Mouse (Mus musculus) MN1 (cell line): Measurements from ENCODE around the gene Spata20.

Experiments used
- DNase-seq: peaks from one replicate; pipeline ENCODE4 v3.0.0-alpha.2; 2016; ENCODE audit warnings: low spot score

The Spata20 gene

DNA sequence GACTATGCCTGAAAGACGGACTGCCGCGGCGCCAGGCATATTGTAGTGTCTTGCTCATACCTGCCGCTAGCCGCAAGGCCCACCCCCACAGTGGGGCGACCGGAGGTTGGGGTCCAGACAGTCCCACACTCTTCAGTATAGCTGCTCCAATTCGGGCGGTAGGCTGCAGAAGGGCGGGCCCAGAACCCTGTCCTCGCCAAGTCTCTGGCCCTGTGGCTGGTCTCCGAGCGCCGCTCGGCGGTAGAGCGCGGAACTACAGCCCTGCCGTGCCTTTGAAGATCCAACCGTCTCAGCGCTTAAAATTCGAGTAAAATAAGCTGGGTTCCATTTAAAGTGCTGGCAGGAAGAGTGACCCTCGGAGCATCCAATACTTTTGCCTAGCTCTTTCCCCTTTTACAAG lies at the start of gene Spata20:
Gene Spata20 (minus strand): TSS at position 179 of the 400 bp plus-strand sequence.
- DNase-seq, result peak; percentile 73

DNA sequence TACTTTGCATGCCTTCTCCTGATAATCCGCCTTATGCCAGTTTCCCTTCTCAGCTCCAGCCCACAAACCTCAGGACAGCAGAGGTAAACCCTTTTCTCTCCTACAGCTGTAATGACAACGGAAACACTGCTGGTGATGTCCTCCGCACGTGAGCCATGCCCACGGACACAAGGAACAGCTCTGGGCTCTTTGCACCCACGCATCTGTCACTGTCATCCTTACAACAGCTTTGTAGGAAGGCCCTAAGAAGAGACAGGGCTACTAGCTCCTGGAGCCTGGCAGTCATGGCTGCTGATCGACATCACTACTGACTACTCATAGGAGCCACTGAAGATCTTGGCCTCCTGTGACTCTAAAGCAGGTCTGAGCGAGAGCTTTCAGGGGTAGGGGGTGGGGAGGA lies 47.2 kb upstream of the Spata20 start:
- DNase-seq, result no peak

DNA sequence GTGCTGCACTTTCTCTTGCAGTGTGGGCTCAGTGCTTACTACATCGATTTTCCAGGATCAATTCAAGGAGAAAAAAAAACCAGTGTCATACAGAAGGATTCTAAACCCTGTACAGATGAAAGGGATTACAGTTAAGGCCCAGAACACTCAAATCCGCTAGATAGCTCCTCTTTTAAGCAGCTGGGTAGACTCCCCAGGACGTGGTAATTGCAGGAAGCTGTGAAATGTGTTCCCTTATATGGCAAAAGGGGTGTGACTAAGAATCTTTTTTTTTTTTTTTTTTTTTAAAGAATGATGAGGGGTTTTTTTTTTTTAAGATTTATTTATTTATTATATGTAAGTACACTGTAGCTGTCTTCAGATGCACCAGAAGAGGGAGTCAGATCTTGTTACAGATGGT lies 42.9 kb upstream of the Spata20 start:
- no peak for DNase-seq

DNA sequence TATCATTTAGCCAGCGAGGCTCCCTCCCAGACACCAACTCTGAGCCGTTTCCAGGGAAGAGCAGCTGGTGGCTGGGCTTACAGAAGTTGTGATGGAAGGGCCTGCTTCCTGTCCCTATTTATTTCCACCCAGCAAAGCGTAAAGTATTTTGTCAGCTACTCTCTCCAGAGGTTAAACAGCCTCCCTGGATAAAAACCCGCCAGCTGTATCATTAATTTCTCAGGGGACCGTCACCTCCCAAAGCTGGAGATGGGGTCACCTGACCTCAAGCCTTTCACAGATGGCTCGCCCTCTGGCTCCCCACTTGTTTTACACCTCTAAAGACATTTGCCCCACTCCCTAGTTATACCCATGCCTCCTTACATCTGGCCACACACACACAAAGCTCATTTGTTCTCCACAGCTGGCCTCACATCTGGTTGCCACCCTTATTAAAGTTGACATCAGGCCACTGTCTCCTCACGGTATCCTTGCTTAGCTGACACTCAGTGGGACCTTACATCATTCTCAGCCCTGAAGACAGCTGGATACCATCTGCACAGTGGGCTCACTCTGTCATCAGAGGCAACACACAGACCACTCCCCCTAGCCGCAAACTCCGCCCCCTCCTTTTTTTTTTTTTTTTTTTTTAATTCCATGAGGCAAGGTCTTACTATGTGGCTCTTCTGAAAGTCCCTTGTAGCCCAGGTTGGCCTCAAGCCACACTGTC lies 40.3 kb upstream of the Spata20 start:
- DNase-seq, result peak; percentile 30

DNA sequence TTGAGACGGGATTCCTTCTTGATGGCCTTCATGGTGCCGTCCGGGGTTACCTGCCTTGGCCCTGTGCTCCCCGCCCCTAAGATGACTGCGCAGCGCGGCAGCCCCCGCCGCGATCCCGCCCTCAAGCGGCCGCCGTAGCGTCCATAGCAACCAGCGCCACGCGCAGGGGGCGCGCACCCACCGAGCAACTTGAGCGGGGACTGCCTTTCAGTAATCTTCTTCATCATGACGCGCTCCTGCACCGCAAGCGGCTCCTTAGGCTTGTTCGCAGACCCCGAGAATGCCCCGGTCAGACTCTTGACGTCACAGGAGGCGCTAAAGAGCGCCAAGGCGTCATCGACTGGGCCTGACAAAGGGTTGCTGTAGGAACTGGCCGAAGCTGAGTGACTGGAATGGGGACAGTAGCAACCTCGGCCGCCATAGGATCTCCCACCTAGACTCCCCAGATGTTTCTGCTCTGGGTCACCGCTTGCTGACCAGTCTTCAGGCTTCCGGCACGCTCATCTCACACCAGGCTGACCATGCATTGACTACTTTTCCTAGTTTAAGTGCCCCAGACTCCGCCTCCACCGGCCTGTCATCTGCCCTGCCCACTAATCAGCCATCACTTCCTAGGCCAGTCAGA lies 35.4 kb upstream of the Spata20 start, which contains the start of gene Mycbpap:
Gene Mycbpap (minus strand): TSS at position 524 of the 625 bp plus-strand sequence.
- DNase-seq, result peak; percentile 68

DNA sequence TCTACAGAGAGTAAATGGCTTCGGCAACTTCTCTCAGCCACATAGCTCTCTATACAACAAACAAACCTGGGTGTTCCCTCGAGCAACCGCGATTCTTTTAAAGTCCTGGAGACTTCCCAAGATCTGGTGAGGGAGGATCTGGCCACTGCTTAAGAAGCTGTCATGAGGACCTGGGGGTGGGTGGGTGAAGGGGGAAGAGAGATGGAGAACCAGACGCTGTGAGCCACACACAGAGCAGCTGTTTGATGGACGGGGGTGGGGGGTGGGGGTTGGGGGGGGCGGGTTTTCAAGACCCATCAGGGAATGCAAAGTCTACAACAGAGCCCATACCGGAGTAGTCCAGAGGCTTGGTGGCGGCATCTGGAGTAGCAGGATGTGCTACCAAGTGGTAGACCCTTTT lies 27.5 kb upstream of the Spata20 start:
- no peak for DNase-seq

DNA sequence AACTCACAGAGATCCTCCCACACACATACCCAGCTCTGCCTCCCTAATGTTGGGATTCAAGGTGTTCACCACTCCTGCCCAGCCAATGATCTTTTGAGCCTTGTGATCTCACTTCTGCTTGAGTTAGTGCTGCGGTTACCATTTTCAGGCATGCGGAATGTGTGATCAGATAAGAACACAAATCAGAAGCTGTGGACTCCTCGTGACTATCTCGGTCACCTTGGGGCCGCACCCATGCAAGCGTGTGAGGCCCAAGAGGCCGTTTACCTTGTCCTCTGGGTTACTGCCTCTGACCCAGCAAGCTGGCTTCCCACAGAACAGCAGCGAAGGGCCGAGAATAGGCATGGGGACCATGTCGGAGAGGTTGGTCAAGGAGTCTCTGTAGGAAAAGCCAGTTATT lies 23.0 kb upstream of the Spata20 start:
- DNase-seq, result no peak

DNA sequence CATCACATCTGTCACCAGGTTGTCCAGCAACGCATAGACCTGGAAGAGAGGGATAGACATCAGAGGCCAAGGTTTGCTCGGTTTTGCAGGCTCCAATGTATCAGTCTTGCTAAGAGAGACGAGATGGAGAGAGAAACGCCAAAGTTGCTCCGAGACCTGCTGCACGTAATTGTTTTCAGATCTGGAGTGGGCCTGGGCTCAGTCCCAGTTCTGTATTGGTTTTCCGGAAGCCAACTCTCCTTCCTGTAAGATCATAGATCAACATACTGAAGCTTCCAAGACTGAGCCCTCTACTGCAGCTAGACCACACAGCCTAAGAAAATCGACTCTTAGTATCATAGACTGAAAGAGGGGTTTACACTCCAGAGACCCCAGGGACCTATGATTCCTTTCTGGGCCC lies 15.5 kb upstream of the Spata20 start:
- no peak for DNase-seq

DNA sequence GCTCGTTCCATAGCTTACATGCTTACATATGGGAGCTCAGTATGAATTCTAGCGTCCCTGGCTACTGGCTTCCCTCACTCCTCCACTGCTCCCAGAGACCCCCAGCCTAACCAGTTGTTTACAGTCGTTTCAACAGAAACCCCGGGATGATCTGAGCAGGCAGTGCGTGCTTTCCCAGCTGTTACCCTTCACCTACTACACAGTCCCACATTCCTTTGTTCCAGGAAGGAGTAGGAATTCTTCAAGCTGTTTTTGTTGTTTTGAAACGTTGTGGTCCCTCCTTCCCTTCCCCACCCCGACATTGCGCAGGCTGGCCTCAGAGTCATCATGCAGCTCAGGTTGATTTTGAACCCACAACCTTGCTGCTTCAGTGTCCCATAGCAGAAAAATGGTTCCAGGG lies 14.4 kb upstream of the Spata20 start:
- DNase-seq, result no peak

DNA sequence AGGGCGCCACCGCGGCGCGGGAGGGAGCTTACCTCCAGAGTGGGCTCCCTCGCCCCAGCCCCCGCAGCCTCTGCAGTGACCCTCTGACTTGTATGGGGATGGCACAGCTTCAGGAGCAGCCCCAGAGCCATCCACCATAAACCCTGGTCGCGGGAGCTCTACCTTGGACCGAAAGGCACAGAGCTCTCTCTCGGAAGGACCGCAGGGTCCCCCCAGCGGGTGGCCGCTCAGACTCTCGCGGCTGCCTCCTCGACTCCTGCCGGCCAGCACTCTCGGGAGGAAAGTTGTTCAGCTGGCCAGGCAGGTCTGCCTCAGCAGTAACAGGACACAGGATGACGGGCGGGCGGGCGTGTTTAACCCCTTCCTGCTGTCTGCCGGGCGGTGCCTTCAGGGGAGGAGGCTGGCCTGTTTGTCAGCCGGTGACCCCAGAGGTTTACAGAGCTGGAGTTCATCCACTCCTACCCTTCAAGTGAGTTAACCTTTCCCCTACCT lies 13.7 kb upstream of the Spata20 start, which contains the start of gene Epn3:
Gene Epn3 (minus strand): TSS at position 314 of the 492 bp plus-strand sequence.
- DNase-seq, result peak; percentile 23

DNA sequence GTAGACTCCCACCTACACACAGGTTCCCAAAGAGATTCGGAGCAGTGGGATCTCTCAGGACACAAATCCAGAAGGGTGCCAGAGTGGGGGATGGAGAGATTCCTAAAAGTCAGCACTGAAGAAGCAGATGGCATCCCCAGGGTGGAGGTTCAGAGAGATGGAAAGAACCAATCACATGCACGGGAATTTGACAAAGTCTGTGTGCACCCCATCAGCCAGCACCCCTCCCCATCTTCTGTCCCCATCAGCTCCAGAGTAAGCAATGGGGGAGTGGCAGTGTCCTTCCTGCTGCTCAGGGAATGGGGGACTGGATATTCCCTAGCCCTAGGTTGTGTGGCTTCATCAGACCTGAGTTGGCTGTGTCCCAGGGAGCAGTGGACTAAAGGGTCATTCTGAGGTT lies 13.1 kb upstream of the Spata20 start:
- no peak for DNase-seq

DNA sequence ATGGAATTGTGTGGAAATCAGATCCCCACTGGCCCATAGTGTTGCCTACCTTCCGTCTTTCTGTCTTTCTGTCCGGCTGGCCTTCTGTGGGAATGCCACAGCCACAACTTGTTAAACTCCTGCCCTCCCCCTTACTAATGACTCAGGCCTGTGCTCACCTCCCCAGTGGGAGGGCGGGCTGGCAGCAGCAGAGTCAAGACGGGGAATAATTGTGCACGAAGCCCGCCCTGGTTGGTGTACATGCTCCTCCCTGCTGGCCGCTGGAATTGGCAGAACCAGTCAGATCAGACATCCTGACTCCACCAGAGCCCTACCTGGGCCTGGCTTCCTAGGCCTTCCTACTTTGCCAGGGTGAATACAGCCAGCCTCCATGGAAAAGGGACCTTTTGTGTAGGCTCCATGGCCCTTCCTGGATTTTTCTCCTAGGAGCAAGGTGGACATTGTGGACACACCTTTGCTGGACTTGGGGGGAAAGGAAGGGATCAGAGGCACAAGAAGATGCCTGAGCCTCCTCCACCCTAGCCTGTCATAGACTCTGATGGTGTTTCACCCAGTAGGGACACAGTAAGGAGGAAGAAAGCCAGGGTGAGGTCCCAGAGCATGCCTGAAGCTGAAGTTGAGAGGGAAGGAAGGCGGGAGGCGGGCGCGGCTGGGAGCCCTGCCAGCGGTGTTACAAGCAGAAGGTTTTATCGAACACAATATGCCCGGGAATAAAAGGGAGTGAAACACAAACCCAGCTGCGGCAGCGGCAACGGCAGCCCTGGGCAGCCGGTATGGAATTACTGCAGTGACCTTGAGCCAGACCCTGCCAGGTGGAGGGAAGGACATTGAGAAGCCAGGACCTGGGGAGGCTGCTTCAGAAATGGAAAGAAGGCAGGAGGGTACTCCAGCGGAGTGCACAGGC lies 12.4 kb upstream of the Spata20 start:
- peak; percentile 47 for DNase-seq

DNA sequence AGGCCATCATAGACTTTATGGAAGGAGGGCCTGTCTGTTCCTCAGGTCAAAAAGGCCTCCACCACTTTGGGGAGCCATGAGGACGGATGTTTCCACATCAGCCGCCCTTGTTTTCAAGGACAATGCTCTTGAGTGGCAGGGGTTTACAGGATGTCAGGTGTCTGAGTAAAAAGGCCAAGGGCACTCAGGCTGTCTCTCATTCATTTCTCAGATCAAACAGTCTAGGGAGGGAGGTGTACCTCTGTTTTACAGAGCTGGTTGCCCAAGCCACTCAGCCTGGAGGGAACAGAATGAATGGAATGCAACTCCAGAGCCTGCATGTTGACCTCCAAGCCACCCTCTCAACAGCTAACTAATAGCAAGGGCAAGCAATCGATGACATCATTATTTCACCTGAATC lies 9.4 kb upstream of the Spata20 start:
- no peak for DNase-seq

DNA sequence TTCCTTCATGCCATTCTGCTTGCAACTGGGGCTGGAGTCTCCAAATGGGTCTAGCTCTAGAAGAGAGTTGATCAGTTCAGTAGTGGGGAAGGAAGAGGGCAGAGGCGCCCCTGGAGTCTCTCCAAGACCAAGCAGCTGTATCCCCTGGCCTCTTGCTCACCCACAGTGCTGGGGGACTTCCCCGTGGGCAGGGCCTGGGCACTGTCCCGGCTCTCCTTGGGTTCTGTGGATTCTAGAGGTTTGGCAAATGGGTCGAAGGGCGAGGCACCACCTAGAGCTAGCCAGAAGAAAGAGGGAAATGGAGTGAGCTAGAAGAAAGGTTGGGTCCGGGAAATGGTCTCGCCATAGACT lies 5.7 kb upstream of the Spata20 start:
- no peak for DNase-seq

DNA sequence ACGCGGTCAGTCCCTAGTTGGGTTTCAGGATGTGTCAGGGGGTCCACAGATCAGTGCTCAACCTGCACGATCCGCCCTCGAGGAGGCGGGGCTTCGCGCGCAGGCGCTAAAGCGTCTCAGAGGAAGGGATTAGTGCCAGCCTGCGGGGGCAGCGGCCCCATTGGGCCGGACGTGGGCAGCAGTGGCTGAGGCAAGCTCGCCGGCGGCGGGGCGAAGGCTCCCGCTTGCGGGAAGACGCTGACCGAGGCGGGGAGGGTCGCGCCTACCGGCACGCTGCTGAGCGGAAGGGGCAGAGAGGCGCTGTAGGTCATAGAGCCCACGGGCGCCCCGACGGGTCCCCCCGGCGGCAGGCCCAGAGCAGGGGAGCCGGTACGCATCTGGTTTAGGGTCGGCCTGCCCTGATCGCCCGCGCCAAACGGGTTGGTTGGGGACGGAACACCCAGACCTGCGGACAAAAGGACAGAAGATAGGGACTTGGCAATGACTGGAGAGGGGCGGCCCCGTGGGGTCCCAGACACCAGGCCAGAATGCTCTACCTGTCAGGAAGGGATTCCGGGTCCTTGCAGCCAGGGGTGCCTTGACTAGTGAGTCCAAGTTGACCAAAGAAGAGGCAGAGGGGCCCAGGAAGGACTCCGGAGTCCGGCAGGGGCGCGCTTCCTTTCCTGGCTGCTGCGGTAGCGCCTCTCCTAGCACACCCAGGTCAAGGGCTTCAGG lies 5.2 kb upstream of the Spata20 start:
- DNase-seq, result peak; percentile 58

DNA sequence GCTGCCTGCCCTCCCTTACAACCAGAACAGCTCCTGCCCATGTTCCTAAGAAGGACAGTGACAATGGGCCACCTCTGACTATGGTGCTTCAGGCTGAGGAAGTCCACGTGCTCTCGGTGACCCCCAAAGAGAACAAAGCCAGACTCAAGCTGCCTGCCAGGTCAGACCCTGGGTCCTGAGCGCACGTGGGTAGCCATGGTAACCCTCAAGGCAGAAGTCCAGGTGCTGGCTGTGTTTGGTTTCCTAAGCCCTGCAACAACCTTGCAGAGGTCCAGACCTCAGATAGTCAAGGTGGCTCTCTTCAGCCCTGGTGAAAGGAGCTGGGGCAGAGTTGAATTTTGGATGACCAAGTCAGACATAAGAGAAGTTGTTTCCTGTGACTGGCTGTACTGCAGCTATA lies 3.8 kb upstream of the Spata20 start:
- DNase-seq, result no peak

DNA sequence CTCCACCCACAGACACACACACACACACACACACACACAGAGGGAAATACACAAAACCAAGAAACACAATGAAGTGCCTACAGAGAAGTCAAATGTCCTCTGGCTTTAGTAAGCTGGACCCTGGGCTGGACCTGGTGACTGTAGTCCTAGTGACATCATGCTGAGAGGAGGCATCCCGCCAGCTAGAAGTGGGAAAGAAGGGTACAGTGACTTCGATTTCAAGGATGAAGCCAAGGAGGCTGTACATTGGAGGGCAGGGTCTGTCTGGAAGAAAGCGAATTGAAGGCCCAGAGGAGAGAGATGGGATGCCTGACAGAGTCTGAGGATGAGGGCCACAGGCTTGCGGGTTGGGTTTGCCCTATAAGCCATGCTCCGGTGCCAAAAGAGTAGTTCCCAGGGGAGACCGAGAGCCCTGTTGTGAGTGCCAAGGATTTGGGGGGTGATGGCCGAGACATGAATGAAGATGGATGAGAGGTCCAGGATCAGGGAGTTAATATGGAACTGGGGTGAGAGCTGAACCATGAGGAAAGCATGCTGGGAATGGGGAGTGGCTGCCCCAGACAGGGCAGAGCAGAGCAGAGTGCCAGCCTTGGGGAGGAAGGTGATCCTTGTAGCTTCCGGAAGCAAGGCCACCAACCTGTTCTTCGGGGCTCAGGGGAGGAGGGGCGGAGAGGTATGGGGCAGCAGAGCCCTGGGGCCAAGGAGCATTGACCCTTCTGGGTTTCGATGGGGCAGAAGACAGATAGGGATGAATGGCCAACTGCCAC lies 3.0 kb upstream of the Spata20 start:
- no peak for DNase-seq

DNA sequence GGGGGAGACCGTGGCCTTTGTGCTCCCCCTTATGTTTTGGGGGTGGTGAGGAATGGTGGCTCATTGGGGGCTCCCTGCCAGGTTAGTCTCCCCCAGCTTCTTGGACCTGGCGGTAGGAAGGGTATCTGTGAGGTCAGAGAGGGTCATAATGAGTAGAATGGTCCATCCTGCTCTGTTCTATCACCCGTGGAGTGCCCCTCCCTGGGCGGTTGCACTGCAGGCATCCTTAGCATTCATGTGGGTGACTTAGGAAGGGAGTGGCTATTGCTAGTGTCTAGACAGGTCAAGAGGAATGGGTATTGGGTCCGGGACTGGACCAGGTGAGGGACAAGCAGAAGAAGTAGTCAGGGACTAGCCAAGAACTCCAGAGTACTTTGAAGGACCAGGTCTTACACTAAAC lies 756 bp downstream of the Spata20 start:
- DNase-seq, result no peak

DNA sequence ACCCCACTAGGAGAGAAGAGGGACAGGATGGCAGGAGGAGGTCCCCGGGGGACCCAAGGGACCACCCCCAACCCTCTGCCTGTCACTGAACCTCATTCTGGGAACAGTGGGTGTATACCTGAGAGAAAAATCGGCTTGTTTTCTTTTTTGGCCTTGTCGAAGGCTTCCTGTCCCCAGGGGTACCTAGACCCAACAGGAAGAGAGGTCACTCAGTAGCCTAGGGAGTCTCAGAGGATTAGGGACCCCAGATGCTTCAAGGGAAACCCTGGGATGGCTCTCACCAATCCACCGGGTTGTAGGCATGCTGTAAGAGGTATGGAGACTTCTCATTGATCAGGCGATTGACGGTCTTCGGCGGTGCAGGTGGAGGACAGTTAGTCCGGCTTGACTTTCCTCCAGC lies 1.3 kb downstream of the Spata20 start:
- DNase-seq, result no peak

DNA sequence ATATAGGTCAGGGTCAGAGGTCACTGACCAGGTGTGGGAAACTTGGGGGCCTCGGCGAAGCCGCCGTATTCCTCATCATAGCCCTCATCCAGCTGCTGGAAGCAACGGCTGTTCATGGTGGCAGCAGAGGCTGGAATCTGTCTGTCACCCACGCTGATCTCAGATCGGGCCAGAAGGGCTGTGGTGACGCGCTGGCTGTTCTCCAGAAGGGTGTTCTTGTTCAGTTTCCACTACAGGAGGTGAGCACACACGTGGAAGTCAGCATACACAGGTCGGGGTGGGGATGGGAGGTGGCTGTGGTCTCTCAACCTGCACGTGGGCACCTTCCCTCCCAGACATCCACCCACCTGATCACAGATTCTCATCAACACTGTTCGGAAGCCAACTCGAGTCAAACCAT lies 2.1 kb downstream of the Spata20 start:
- no peak for DNase-seq

DNA sequence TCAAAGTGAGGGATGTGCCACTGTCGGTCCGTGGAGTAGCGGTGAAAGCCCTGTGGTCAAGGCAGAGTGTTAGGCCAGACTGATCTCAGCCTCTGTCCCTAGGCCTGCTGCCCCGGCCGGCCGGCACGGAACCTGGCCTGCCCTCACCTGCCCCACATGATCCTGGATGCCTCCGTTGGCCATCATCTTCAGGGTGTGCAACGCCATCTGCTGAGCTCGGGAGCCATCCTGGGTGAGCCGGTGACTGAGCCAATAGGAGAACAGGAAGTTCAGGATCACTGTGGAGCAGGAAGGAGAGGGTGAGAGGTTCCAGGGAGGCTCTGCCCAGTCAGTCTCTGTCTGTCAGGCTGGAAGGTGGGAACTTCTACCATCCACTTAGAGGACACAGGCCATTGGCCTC lies 2.5 kb downstream of the Spata20 start:
- DNase-seq, result no peak
